Mouse (Mus musculus): ENCODE results near the gene Ralgds.

DNA sequence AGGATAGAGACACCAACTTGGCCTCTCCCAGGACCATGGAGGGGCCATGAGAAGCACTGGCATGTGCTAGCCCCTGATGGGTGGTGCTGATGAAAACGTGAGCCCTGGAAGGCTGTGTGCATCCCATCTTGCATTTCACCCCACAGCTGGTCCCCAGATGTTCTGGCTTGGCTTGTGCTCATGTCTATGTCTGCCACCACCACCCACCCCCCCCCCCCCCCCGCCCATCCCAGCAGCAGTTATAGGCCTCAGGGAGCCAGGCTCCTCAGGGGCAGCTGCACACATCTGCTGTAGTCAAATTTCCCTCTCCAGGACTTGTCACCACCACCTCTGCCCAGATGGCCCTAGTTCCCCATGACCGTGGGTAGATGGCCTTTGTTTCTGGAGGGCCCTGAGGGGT, 57.0 kb downstream of the Ralgds start:
- no peak for TF ChIP-seq MAX (IDR thresholded peaks at IDR 0.05; ENCODE audit: low read length)
- TF ChIP-seq ZC3H11A (IDR thresholded peaks at IDR 0.05; ENCODE audit: low read depth, low read length), result no peak
- no peak for TF ChIP-seq TCF12 (IDR thresholded peaks at IDR 0.05; ENCODE audit: low read depth, low read length)
- TF ChIP-seq CTCF (conservative IDR thresholded peaks at IDR 0.05 in 1 of 2, IDR thresholded peaks at IDR 0.05 in 1 of 2; ENCODE audit: low read depth in 2 of 2, low read length in 2 of 2), result no peak
- TF ChIP-seq RAD21 (IDR thresholded peaks at IDR 0.05; ENCODE audit: low read depth, low read length), result no peak
- no peak for TF ChIP-seq USF1 (IDR thresholded peaks at IDR 0.05; ENCODE audit: low read depth, low read length)
- TF ChIP-seq POLR2A (IDR thresholded peaks at IDR 0.05; ENCODE audit: low read depth, low read length), result no peak
- TF ChIP-seq TBP (conservative IDR thresholded peaks at IDR 0.05; ENCODE audit: low read depth, low read length), result no peak
- no peak for TF ChIP-seq POLR2AphosphoS2 (IDR thresholded peaks at IDR 0.05; ENCODE audit: low read depth, low read length)
- no peak for TF ChIP-seq MAFK (IDR thresholded peaks at IDR 0.05; ENCODE audit: insufficient replicate concordance, low read length)
- no peak for TF ChIP-seq BHLHE40 (IDR thresholded peaks at IDR 0.05; ENCODE audit: low read depth, low read length)
- no peak for TF ChIP-seq USF2 (conservative IDR thresholded peaks at IDR 0.05; ENCODE audit: low read depth, low read length)

Measured in CH12.LX (cell line).